Mouse (Mus musculus): Measurements from ENCODE around the gene Srpk1. TPM values are rescaled to one million over a fixed set of nuclear protein-coding genes. Genes with fewer than 3 reads are reported as not detected.
A peak's percentile ranks its signal among the peaks of the same experiment; 100 is the strongest.

Gene Srpk1
- polyA plus RNA-seq, 1 experiment from 2014 or later, result 21.7 TPM

- TF ChIP-seq CTCF (IDR thresholded peaks at IDR 0.05; ENCODE audit: low read depth) (no peak), EP300 (IDR thresholded peaks at IDR 0.05; ENCODE audit: low read depth) (no peak)
- Histone ChIP-seq H3K36me3 (replicated peaks; ENCODE audit: insufficient read depth, low read length) (peaks cover 70% of the 10 kb centered on the region), H3K9ac (replicated peaks) (no peak overlapping the region), H3K27me3 (ENCODE audit: insufficient read depth, low read length) (no peaks in the 10 kb centered on the region), H3K4me1 (ENCODE audit: insufficient read depth) (no peaks in the 10 kb centered on the region), H3K4me2 (ENCODE audit: low read depth, low read length) (no peak overlapping the region), H3K4me3 (ENCODE audit: low read depth, low read length) (no peak overlapping the region), H3K27ac (ENCODE audit: low read depth) (no peak overlapping the region), H3K9me3 (ENCODE audit: low read length) (no peaks in the 10 kb centered on the region)
- 83% methylated on average over 9 of the region's 9 CpGs for WGBS (ENCODE audit: insufficient replicate concordance)
- ATAC-seq (no peak), DNase-seq (no peak)
Measured at GRCm38 (mm10) chr17:28601557-28602250, 20.8 kb downstream of the Srpk1 start.

- H3K36me3 ChIP-seq (replicated peaks; ENCODE audit: insufficient read depth, low read length), result peaks cover 64% of the 10 kb centered on the region
- no peak overlapping the region for H3K27ac ChIP-seq (ENCODE audit: low read depth)
- no peak overlapping the region for H3K4me2 ChIP-seq (ENCODE audit: low read depth, low read length)
- H3K27me3 ChIP-seq (ENCODE audit: insufficient read depth, low read length), result no peaks in the 10 kb centered on the region
- H3K4me3 ChIP-seq (ENCODE audit: low read depth, low read length), result no peak overlapping the region
- no peaks in the 10 kb centered on the region for H3K9me3 ChIP-seq (ENCODE audit: low read length)
- no peaks in the 10 kb centered on the region for H3K4me1 ChIP-seq (ENCODE audit: insufficient read depth)
- no peak for TF ChIP-seq CTCF (IDR thresholded peaks at IDR 0.05; ENCODE audit: low read depth)
- TF ChIP-seq EP300 (IDR thresholded peaks at IDR 0.05; ENCODE audit: low read depth), result no peak
- no peak overlapping the region for H3K9ac ChIP-seq (replicated peaks)
- DNase-seq (no peak), ATAC-seq (no peak)
- 82% methylated on average over 5 of the region's 5 CpGs for WGBS (ENCODE audit: insufficient replicate concordance)
Measured at GRCm38 (mm10) chr17:28600780-28601179, 21.7 kb downstream of the Srpk1 start.

GRCm38 (mm10) chr17:28593965-28594364, 28.5 kb downstream of the Srpk1 start:
- no peak for ATAC-seq
- 63% methylated on average over 4 of the region's 4 CpGs for WGBS (ENCODE audit: insufficient replicate concordance)
- H3K4me2 ChIP-seq (ENCODE audit: low read depth, low read length), result no peak overlapping the region
- no peaks in the 10 kb centered on the region for H3K9me3 ChIP-seq (ENCODE audit: low read length)
- no peaks in the 10 kb centered on the region; the same call in 1 of the 2 replicates for H3K4me1 ChIP-seq (ENCODE audit: insufficient read depth)
- H3K4me3 ChIP-seq (ENCODE audit: low read depth, low read length), result no peak overlapping the region
- H3K9ac ChIP-seq (replicated peaks), result no peak overlapping the region
- no peaks in the 10 kb centered on the region for H3K27me3 ChIP-seq (ENCODE audit: insufficient read depth, low read length)
- no peak overlapping the region for H3K27ac ChIP-seq (ENCODE audit: low read depth)
- TF ChIP-seq CTCF (IDR thresholded peaks at IDR 0.05; ENCODE audit: low read depth), result no peak
- no peak for DNase-seq
- H3K36me3 ChIP-seq (replicated peaks; ENCODE audit: insufficient read depth, low read length), result peaks cover 62% of the 10 kb centered on the region

- Histone ChIP-seq H3K36me3 (replicated peaks; ENCODE audit: insufficient read depth, low read length) (peaks cover 62% of the 10 kb centered on the region), H3K4me2 (ENCODE audit: low read depth, low read length) (no peak overlapping the region), H3K4me3 (ENCODE audit: low read depth, low read length) (no peak overlapping the region), H3K9me3 (ENCODE audit: low read length) (no peaks in the 10 kb centered on the region), H3K27ac (ENCODE audit: low read depth) (no peak overlapping the region), H3K4me1 (ENCODE audit: insufficient read depth) (no peaks in the 10 kb centered on the region; the same call in 1 of the 2 replicates), H3K27me3 (ENCODE audit: insufficient read depth, low read length) (no peaks in the 10 kb centered on the region), H3K9ac (replicated peaks) (no peak overlapping the region)
- DNase-seq (peak; percentile 87), ATAC-seq (peak; percentile 40; the same call in 1 of the 2 replicates)
- TF ChIP-seq CTCF (IDR thresholded peaks at IDR 0.05; ENCODE audit: low read depth), result peak; percentile 93
- TF ChIP-seq EP300 (IDR thresholded peaks at IDR 0.05; ENCODE audit: low read depth), result no peak
- 12% methylated on average over 4 of the region's 4 CpGs for WGBS (ENCODE audit: insufficient replicate concordance)
Measured at GRCm38 (mm10) chr17:28592998-28593397, 29.5 kb downstream of the Srpk1 start.

GRCm38 (mm10) chr17:28591476-28591875, 31.0 kb downstream of the Srpk1 start:
- peak; percentile 12; the same call in 1 of the 2 replicates for ATAC-seq
- Histone ChIP-seq H3K27me3 (ENCODE audit: insufficient read depth, low read length) (no peaks in the 10 kb centered on the region), H3K4me2 (ENCODE audit: low read depth, low read length) (no peak overlapping the region), H3K27ac (ENCODE audit: low read depth) (no peak overlapping the region), H3K36me3 (replicated peaks; ENCODE audit: insufficient read depth, low read length) (peaks cover 56% of the 10 kb centered on the region), H3K9ac (replicated peaks) (no peak overlapping the region), H3K9me3 (ENCODE audit: low read length) (no peaks in the 10 kb centered on the region), H3K4me3 (ENCODE audit: low read depth, low read length) (no peak overlapping the region), H3K4me1 (ENCODE audit: insufficient read depth) (no peaks in the 10 kb centered on the region; the same call in 1 of the 2 replicates)
- WGBS (ENCODE audit: insufficient replicate concordance), result 51% methylated on average over 5 of the region's 5 CpGs
- DNase-seq, result peak; percentile 28
- TF ChIP-seq EP300 (IDR thresholded peaks at IDR 0.05; ENCODE audit: low read depth) (peak; percentile 32; the same call in 1 of the 2 replicates), CTCF (IDR thresholded peaks at IDR 0.05; ENCODE audit: low read depth) (no peak)

GRCm38 (mm10) chr17:28590596-28590995, 31.9 kb downstream of the Srpk1 start:
- TF ChIP-seq EP300 (IDR thresholded peaks at IDR 0.05; ENCODE audit: low read depth) (no peak), CTCF (IDR thresholded peaks at IDR 0.05; ENCODE audit: low read depth) (no peak)
- H3K4me2 ChIP-seq (ENCODE audit: low read depth, low read length), result no peak overlapping the region
- DNase-seq (no peak), ATAC-seq (no peak)
- no peak overlapping the region for H3K9ac ChIP-seq (replicated peaks)
- H3K4me3 ChIP-seq (ENCODE audit: low read depth, low read length), result no peak overlapping the region
- H3K27me3 ChIP-seq (ENCODE audit: insufficient read depth, low read length), result no peaks in the 10 kb centered on the region
- H3K27ac ChIP-seq (ENCODE audit: low read depth), result no peak overlapping the region
- 74% methylated on average over 3 of the region's 3 CpGs for WGBS (ENCODE audit: insufficient replicate concordance)
- no peaks in the 10 kb centered on the region; the same call in 1 of the 2 replicates for H3K4me1 ChIP-seq (ENCODE audit: insufficient read depth)
- no peaks in the 10 kb centered on the region for H3K9me3 ChIP-seq (ENCODE audit: low read length)
- H3K36me3 ChIP-seq (replicated peaks; ENCODE audit: insufficient read depth, low read length), result peaks cover 55% of the 10 kb centered on the region
